In the genomic region with DNA sequence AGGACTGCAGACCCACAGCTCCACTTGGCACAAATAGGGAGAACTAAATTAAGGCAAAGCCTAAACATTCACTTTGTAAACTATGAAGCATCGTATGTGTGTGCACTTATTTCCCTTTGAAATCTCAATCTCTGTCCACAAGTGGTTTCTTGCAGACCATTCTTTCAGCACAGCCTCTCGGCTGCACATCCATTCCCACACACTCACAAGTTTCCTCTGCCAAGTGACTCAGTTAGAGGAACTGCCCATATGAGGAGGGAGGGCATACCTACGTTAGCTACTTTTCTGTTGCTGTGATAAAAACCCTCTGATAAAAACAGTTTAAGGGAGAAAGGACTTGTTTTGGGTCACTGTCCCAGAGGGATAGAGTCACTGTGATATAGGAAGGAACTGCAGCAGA, we compare ENCODE assay signal across 30 mouse cellular contexts.
DNase-seq lines count a peak whose midpoint lies in the region; ATAC-seq and TF ChIP-seq lines count a peak whose summit lies in the region.
"Had no signal": no experiment of that assay in that cellular context is flagged by ENCODE, and none has a peak within 500 bp of the region (broad histone marks: within the 10 kb centered on the region; RNA-seq: fewer than 3 reads in every experiment).

No protein-coding gene starts in this region.

- peak overlapping the region; percentile 18; the same call in 1 of the 2 replicates for H3K27ac ChIP-seq in layer of hippocampus, adult 2 months
- no peak overlapping the region for H3K27ac ChIP-seq in lung, embryonic 14.5 days (ENCODE audit: low read depth)
- no peak overlapping the region for H3K27ac ChIP-seq in lung, postnatal 0 days (ENCODE audit: low read length)
- H3K27ac ChIP-seq: embryonic facial prominence, embryonic 13.5 days; embryonic facial prominence, embryonic 15.5 days; forebrain, embryonic 10.5 days; forebrain, embryonic 12.5 days had no signal

- no peak overlapping the region for H3K4me3 ChIP-seq in layer of hippocampus, adult 2 months
- no peak overlapping the region for H3K4me3 ChIP-seq in lung, embryonic 14.5 days (ENCODE audit: low read depth, low read length)
- no peak overlapping the region for H3K4me3 ChIP-seq in lung, postnatal 0 days (ENCODE audit: low read depth, low read length)
- H3K4me3 ChIP-seq: embryonic facial prominence, embryonic 13.5 days; embryonic facial prominence, embryonic 15.5 days; erythroblast, embryonic 14.5 days; forebrain, embryonic 10.5 days; forebrain, embryonic 12.5 days had no signal

- no peak for TF ChIP-seq CTCF in layer of hippocampus, adult 2 months (conservative IDR thresholded peaks at IDR 0.05)
- no peak for TF ChIP-seq CTCF in lung, embryonic 14.5 days (IDR thresholded peaks at IDR 0.05; ENCODE audit: low read depth)
- TF ChIP-seq CTCF in lung, postnatal 0 days (IDR thresholded peaks at IDR 0.05) = no peak

- 39% methylated on average over 3 of the region's 3 CpGs for WGBS in lung, embryonic 14.5 days
- 31% methylated on average over 3 of the region's 3 CpGs for WGBS in lung, postnatal 0 days

- H3K36me3 ChIP-seq in lung, embryonic 14.5 days (ENCODE audit: insufficient read depth) = no peaks in the 10 kb centered on the region
- no peaks in the 10 kb centered on the region for H3K36me3 ChIP-seq in lung, postnatal 0 days (ENCODE audit: insufficient read depth, low read length)
- H3K36me3 ChIP-seq: embryonic facial prominence, embryonic 13.5 days; embryonic facial prominence, embryonic 15.5 days; forebrain, embryonic 10.5 days; forebrain, embryonic 12.5 days; G1E had no signal

- no peaks in the 10 kb centered on the region for H3K9me3 ChIP-seq in lung, embryonic 14.5 days (ENCODE audit: low read depth, low read length)
- no peaks in the 10 kb centered on the region for H3K9me3 ChIP-seq in lung, postnatal 0 days (ENCODE audit: low read length)
- H3K9me3 ChIP-seq: embryonic facial prominence, embryonic 13.5 days; embryonic facial prominence, embryonic 15.5 days; forebrain, embryonic 10.5 days; forebrain, embryonic 12.5 days had no signal

- TF ChIP-seq EP300 in lung, postnatal 0 days (IDR thresholded peaks at IDR 0.05) = no peak

- H3K9ac ChIP-seq in lung, embryonic 14.5 days = no peak overlapping the region
- H3K9ac ChIP-seq in lung, postnatal 0 days (replicated peaks; ENCODE audit: low read depth) = no peak overlapping the region
- H3K9ac ChIP-seq: embryonic facial prominence, embryonic 13.5 days; embryonic facial prominence, embryonic 15.5 days; forebrain, embryonic 12.5 days had no signal

- no peak overlapping the region for H3K4me2 ChIP-seq in lung, embryonic 14.5 days
- H3K4me2 ChIP-seq in lung, postnatal 0 days (replicated peaks; ENCODE audit: low read depth, low read length) = no peak overlapping the region
- H3K4me2 ChIP-seq: embryonic facial prominence, embryonic 13.5 days; embryonic facial prominence, embryonic 15.5 days; forebrain, embryonic 12.5 days had no signal

- no peak for DNase-seq in frontal cortex, postnatal 25 days (ENCODE audit: low spot score in 2 of 2)
- no peak for DNase-seq in layer of hippocampus, adult 2 months (ENCODE audit: low spot score in 2 of 2)
- no peak for DNase-seq in layer of hippocampus, adult 18-20 months (ENCODE audit: low spot score in 2 of 2)
- peak; percentile 18 for DNase-seq in lung, embryonic 14.5 days
- no peak for DNase-seq in lung, postnatal 36 days
- peak; percentile 62 for DNase-seq in brain, adult 2 months (ENCODE audit: low read depth, low spot score)
- DNase-seq in lung, postnatal 0 days (ENCODE audit: low spot score) = no peak
- DNase-seq: adrenal gland, adult 8-10 months; adrenal gland, postnatal 14 days; adrenal gland, postnatal 36 days; B cell, adult 2 months; cerebellum, adult 11 months; cerebellum, adult 18-20 months; cerebellum, adult 8-10 months; cerebellum, adult 9-11 months; cerebellum, postnatal 14 days; cerebellum, postnatal 36 days; embryo, embryonic 11 days had no signal

- no peaks in the 10 kb centered on the region for H3K4me1 ChIP-seq in lung, embryonic 14.5 days (ENCODE audit: insufficient read depth)
- H3K4me1 ChIP-seq in lung, postnatal 0 days (ENCODE audit: insufficient read depth, low read depth, low read length) = 0 out of 2 replicates have a peak, but pooled peaks cover 3% of the 10 kb centered on the region
- H3K4me1 ChIP-seq: embryonic facial prominence, embryonic 13.5 days; embryonic facial prominence, embryonic 15.5 days; forebrain, embryonic 10.5 days; forebrain, embryonic 12.5 days had no signal

- no peaks in the 10 kb centered on the region for H3K27me3 ChIP-seq in lung, embryonic 14.5 days (ENCODE audit: insufficient read depth, low read length)
- no peaks in the 10 kb centered on the region for H3K27me3 ChIP-seq in lung, postnatal 0 days (replicated peaks; ENCODE audit: insufficient read depth, low read length)
- H3K27me3 ChIP-seq: CH12.LX; embryonic facial prominence, embryonic 13.5 days; embryonic facial prominence, embryonic 15.5 days; forebrain, embryonic 12.5 days; Patski had no signal

- ATAC-seq in frontal cortex, adult (ENCODE audit: low TSS enrichment) = peak; percentile 81
- no peak for ATAC-seq in lung, embryonic 14.5 days (ENCODE audit: insufficient read depth)
- no peak for ATAC-seq in lung, postnatal 0 days
- ATAC-seq: activated CD4-positive, CD25-positive, alpha-beta regulatory T cell, adult 4 months; CD4-positive, CD25-positive, alpha-beta regulatory T cell, adult 4 months; forebrain, embryonic 14.5 days; Patski had no signal

Comparison
In these comparisons a context has a peak if more than half of its experiments do, and no peak if none do; other contexts are left out.
1. DNase-seq: peak in lung, embryonic 14.5 days (single experiment) and brain, adult 2 months (single experiment); none in frontal cortex, postnatal 25 days (0 of 2), layer of hippocampus, adult 2 months (0 of 2), layer of hippocampus, adult 18-20 months (0 of 2), lung, postnatal 36 days (single experiment) and lung, postnatal 0 days (single experiment).